Mouse (Mus musculus): ENCODE data around the gene Snrpb. TPM values are rescaled to one million over a fixed set of nuclear protein-coding genes. Genes with fewer than 3 reads are reported as not detected.

The Snrpb gene
- polyA plus RNA-seq (2017; shearing (Covaris generic)), result 349 TPM

GRCm38 (mm10) chr2:130178706-130179506 lies at the start of gene Snrpb:
Gene Snrpb, minus strand, starts transcription at chr2:130179403.

GRCm38 (mm10) chr2:130194894-130195293 lies 15.7 kb upstream of the Snrpb start, which contains the start of gene Tmc2:
Gene Tmc2, plus strand, starts transcription at chr2:130195194.

Other genes with a start within 250 kb of the Snrpb start
- gene Tgm3, start 167.1 kb downstream of the Snrpb start, polyA plus RNA-seq (2017; shearing (Covaris generic)), result not detected
- gene Tgm6, start 67.0 kb downstream of the Snrpb start, polyA plus RNA-seq (2017; shearing (Covaris generic)), result not detected
- not detected for gene Tmc2, start 15.8 kb upstream of the Snrpb start, polyA plus RNA-seq (2017; shearing (Covaris generic))
- 360 TPM for gene Nop56, start 95.0 kb upstream of the Snrpb start, polyA plus RNA-seq (2017; shearing (Covaris generic))
- 118 TPM for gene Idh3b, start 105.1 kb upstream of the Snrpb start, polyA plus RNA-seq (2017; shearing (Covaris generic))
- not detected for gene Ebf4, start 115.8 kb upstream of the Snrpb start, polyA plus RNA-seq (2017; shearing (Covaris generic))
- 0.26 TPM for gene Cpxm1, start 218.2 kb upstream of the Snrpb start, polyA plus RNA-seq (2017; shearing (Covaris generic))
- gene Gm28372, start 225.8 kb upstream of the Snrpb start, polyA plus RNA-seq (2017; shearing (Covaris generic)), result not detected
- not detected for gene 1700020A23Rik, start 225.9 kb upstream of the Snrpb start, polyA plus RNA-seq (2017; shearing (Covaris generic))
- not detected for gene Tmem239, start 227.1 kb upstream of the Snrpb start, polyA plus RNA-seq (2017; shearing (Covaris generic))
- 247 TPM for gene Vps16, start 244.9 kb upstream of the Snrpb start, polyA plus RNA-seq (2017; shearing (Covaris generic))
- gene Pced1a, start 245.3 kb upstream of the Snrpb start, polyA plus RNA-seq (2017; shearing (Covaris generic)), result 16.8 TPM